Mouse (Mus musculus) 3134 (cell line): Measurements from ENCODE around the gene Hist1h2ae.
"Not testable (repeated sequence)": the region's sequence is repeated elsewhere in the genome, so short reads cannot be mapped to it uniquely, and the experiment has no call there.

Experiments
- DNase-seq: peaks from one replicate; pipeline ENCODE4 v3.0.0-alpha.2; 2011; ENCODE audit warnings: low spot score; ENCODE audit not compliant: insufficient read length; ENCODE audit errors: extremely low read depth

Hist1h2ae gene

DNA sequence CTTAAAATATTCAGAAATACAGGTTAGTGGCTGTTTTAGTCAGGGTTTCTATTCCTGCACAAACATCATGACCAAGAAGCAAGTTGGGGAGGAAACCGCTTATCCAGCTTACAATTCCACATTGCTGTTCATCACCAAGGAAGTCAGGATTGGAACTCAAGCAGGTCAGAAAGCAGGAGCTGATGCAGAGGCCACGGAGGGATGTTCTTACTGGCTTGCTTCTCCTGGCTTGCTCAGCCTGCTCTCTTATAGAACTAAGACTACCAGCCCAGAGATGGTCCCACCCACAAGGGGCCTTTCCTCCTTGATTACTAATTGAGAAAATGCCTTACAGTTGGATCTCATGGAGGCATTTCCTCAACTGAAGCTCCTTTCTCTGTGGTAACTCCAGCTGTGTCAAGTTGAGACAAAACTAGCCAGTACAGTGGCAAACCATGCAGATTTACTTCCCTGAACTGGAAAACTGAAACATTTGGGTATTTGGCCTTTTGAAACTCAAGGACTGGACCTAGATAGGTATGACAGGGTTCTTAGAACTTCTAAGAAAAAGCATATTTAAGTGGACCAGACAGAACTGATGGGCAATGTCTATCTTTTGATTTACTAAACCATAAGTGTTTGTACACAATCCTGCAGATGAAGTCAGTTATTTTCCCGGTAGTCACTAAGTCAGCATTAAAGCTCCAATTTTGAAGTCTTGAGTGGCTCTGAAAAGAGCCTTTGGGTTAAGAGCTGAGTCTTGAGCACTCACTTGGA, 28.6 kb downstream of the Hist1h2ae start:
- DNase-seq = peak; percentile 69

DNA sequence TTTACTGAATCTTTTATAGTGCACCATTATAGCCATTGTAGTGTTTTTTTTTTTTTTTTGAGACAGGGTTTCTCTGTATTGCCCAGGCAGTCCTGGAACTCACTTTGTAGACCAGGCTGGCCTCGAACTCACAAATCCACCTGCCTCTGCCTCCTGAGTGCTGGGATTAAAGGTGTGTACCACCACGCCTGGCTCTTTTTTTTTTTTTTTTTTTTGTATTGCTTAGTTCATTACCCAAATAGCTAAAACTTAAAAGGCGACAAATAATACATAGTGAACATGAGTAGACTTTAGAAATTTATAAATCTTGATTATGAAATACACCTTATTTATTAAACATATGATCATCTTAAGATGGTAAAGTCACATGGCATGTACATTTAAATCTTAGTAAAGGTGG, 29.5 kb downstream of the Hist1h2ae start:
- no peak for DNase-seq

DNA sequence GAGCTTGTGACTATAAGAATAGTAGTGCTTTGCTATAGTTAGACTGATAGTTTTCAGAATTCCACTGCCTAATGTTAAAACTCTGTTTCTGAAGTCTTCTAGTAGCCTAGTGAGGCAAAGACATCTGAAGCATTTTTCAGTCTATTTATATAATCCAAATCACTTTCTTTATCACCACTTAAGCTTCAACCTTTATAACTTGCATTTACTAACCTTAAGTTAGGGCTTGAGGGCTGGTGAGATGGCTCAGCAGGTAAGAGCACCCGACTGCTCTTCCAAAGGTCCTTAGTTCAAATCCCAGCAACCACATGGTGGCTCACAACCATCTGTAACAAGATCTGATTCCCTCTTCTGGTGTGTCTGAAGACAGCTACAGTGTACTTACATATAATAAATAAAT, 31.2 kb downstream of the Hist1h2ae start:
- DNase-seq = not testable (repeated sequence)

DNA sequence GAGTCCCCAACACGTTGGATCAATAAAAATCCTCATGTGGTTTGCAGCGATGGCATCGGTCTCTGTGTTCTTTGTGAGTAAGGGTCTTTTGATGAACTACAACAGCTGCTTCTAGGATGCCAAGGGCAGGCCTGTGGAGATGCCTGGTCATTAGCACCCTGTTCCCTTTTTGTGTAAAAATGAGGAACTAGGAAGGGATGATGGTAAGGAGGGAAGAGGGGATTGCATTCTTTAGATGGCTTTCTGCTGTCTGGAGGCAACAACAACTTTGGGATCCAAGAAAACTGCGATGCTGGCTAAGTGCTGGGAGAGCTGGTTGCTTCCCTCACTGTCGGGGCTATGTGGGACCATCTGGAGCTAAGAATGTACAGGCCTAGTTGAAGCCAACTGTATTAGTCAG, 32.8 kb downstream of the Hist1h2ae start:
- DNase-seq = no peak

DNA sequence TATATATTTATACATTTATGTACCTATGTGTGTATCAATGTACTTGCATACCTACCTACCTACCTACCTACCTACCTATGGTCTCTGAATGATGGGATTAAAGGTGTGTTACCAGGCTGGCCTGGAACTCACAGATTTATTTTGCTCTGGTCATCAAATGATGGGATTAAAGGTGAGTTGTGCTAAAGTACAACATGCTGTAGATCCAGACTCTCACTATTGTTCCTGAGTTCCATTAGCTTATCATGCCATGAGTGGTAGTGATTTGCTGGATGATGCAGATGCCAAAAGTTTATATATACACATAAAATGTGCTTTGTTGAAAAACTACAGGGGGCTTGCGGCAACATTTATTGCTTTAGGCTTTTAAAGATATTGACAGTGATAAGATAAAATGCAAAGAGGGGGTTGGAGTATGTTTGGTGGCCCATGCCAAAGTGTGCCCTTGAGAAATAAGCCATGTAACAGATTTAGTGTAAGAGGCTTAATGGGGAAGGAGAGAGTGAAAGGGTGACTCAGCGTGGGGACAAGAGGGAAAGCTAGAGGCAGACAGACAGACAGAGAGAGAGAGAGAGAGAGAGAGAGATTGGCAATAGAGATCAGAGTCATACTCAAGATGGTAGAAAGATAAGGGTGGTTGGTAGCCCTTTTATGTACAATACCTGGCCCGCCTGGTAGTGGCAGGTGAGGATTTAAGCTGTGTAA, 33.9 kb downstream of the Hist1h2ae start:
- DNase-seq = no peak

DNA sequence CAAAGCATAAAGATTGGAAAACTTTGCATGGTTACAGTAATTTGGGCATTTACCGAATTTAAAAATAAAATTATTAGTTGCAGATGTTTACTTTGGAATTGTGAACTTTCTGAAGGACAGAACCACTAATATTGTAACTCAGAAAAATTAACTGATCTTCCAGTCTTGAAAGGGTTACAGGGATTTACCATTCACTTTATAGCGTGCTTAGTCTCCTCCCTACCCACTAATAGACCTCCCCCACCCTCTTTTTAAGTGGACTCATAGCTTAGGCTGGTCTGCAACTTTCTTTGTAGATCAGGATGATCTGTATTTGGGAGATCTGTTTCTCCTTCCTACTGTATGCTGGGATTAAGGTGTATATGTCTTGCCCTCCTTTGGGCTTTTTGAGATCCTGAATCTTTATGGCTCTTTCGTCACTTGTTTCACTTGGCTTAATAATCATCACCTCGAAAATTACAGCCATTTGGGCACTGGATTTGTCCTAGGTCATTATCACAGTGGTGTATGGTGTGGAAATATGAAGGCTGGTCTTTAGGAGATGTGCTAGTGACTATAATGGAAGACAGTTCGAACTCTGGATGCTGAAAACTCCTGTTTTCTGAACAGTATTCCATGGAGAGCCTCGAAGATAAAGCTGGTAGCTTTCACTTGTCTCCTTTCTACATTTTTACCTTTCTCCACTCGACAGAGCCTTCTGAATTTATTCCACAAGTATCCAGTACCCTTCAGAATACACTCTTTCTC, 34.8 kb downstream of the Hist1h2ae start:
- DNase-seq = no peak

DNA sequence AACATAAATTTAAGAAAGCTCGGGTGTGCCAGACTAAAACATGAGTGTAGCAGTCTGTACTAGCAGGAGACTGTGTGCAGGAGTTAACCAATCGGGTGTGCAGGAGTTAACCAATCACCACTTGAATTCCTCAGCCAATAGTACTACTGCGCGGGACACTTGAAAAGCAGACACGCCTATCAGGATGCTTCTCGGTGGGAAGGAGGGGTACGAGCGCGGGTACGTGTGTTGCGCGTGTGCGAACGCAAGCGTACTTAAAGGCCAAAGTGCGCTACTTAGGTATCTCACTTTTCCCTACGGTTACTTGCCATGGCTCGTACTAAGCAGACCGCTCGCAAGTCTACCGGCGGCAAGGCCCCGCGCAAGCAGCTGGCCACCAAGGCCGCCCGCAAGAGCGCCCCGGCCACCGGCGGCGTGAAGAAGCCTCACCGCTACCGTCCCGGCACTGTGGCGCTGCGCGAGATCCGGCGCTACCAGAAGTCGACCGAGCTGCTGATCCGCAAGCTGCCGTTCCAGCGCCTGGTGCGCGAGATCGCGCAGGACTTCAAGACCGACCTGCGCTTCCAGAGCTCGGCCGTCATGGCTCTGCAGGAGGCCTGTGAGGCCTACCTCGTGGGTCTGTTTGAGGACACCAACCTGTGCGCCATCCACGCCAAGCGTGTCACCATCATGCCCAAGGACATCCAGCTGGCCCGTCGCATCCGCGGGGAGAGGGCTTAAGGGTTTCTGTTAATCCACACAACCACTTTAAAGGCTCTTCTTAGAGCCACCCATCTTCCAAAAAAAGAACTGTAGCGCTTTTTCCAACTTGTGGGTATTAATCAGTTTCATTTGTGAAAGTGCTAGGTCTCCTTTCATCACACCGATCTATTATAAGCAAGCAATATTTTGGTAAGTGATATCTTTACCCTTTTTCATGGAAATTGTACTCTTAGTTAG, 35.6 kb downstream of the Hist1h2ae start, which contains the start of gene Hist1h3g:
Gene Hist1h3g (plus strand): TSS at position 286 of the 939 bp plus-strand sequence.
- peak; percentile 95 for DNase-seq

DNA sequence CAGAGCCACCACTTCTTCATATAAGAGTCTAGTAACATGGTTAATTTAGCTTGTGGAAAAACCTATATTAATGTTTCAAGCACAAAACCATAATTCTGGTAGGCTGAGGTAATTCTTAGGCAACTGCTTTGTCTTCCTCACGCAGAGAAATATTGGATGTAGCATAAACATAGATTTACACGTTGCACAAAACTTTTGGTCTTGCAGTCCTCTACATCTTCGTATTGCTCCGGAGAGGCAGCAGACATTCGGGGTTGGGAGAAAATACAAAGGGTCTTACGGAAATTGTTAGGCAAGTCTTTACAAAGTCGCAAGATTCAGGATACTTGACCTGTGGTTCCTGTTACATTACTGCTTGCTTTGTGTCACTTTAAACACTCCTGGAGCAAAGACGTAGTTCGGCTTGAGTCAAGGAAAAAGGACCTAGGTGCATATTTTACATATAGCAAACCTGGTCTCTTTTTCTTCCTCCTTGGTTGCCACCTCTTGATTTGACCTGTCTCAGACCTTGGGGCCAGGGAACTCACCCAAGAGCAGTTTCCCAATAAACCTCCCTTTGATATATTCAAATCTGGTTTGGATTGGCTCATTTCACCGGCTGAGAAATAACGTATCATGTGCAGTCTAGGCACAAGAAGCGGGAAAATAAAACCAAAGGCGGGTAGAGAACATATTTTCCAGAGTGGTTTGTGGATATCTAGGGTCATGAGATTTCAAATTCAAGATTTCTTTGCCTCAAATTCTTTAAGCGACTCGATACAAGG, 36.5 kb downstream of the Hist1h2ae start:
- DNase-seq = no peak

DNA sequence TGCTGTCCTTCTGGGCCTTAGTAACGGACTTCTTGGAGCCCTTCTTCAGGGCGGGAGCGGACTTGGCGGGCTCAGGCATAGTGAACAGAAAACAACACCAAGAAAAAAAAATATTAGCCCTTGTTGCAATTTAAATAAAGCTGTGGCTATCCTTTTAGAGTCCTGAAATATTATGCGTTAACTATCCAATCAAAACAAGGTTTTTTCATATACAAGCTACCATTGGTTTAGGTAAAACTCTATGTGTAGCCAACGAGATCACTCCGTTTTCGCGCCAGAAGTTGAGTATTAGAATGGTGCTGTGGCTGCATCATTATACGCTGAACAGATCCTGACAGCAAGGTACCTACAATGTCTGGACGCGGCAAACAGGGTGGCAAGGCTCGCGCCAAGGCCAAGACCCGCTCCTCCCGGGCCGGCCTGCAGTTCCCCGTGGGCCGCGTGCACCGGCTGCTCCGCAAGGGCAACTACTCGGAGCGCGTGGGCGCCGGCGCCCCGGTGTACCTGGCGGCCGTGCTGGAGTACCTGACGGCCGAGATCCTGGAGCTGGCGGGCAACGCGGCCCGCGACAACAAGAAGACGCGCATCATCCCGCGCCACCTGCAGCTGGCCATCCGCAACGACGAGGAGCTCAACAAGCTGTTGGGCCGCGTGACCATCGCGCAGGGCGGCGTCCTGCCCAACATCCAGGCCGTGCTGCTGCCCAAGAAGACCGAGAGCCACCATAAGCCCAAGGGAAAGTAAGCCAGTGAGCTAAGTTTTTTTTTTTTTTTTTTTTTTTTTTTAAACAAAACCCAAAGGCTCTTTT, 37.3 kb downstream of the Hist1h2ae start, which contains the start of gene Hist1h2af:
Gene Hist1h2af (plus strand): TSS at position 347 of the 808 bp plus-strand sequence.
- peak; percentile 85 for DNase-seq

DNA sequence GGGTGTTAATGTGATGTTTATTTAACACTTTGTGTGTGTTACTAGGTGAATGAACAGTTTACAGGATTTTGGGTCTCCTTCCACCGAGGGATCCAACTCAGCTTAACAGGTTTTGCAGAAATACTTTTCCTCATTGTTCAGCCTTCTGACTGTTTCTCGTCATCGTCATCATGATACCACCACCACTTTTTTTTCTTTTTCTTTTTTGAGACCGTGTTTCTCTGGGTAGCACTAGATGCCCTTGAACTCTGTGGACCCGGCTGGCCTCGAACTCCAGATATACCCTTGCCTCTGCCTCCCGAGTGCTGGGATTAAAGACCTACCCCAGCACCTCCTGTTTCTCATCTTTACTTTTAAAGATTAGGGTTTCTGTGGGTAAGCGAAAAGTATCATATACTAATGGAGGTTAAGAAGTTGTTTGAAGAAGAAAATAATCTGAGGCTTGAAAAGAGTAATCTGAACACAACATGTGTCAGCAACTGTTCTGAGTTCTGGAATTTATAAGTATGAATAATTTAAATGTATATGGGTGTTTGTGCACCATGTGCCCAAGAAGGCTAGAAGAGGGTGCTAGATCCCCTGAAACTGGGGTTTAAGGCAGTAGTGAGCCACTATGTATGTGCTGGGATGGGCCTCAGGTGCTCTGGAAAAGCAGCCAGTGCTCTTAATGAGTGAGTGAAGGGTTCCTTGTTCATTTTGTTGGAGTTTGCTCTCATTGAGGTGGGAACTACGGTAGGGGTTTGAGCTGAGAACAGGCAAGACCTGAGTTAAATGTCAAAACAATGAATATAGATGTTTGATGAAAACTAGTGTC, 38.6 kb downstream of the Hist1h2ae start:
- DNase-seq = no peak

DNA sequence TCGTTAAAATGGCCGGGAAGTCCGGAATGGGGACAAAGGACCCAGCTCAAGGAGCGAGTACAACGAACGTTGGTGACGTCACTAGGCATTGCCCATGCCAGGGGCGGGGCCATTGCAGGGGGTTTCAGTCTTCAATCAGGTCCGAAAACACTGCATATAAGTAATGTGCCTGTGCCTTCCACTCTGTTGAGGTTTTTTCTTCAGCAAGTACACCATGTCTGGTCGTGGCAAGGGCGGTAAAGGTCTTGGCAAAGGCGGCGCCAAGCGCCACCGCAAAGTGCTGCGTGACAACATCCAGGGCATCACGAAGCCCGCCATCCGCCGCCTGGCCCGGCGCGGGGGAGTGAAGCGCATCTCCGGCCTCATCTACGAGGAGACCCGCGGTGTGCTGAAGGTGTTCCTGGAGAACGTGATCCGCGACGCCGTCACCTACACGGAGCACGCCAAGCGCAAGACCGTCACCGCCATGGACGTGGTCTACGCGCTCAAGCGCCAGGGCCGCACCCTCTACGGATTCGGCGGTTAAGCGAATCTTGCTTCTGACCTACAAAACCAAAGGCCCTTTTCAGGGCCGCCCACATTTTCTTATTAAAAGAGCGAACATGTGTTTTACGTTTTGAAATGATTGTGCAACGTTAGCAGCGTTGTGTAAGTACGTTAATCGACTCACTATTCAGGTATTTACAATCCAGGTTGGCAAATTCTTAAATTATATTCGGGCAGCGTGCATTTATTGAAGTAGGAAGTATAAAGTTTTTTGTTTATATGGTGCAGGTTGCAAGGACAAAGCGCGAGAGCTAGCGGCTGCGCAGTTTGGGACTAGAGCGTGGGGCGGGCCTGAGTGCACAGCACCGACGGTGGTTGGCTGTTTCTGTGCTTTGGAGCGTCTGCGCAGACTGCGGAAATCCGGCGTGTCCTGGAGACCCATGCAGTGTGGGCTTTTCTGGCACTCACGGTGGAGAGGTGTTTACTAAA, 39.8 kb downstream of the Hist1h2ae start, which contains the start of gene Hist1h4h:
Gene Hist1h4h (plus strand): TSS at position 150 of the 975 bp plus-strand sequence.
- peak; percentile 95 for DNase-seq

DNA sequence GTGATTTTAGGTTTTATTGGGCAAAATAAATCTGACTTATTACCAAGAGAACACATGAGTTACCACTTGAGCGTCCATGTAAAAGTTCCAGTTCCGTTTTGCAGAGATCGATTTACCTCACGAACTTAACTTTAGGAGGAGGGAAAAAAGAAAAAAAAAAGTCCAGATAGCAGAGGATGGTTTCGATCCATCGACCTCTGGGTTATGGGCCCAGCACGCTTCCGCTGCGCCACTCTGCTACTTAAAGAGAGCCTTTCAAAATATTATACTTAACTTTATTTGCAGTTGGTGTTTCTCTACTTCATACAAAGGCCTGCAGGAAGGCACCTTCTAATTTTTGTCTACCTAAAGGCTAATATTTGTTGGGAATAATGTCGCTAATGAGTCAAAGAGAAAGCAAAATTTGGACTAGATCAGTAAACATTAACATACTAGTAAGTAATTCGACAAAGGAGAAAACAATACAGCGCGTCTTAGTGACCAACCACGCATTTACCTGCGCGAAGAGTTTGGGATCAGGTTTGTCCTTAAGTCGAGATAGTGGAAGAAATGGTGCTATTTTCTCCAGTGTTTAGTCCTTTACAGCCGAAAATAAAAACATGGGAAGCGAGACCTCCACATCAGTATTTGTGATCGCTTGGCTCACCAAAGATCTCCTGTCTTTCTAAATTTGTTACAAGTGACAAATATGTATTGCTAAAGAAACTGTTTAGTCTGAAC, 40.7 kb downstream of the Hist1h2ae start:
- DNase-seq = peak; percentile 70

DNA sequence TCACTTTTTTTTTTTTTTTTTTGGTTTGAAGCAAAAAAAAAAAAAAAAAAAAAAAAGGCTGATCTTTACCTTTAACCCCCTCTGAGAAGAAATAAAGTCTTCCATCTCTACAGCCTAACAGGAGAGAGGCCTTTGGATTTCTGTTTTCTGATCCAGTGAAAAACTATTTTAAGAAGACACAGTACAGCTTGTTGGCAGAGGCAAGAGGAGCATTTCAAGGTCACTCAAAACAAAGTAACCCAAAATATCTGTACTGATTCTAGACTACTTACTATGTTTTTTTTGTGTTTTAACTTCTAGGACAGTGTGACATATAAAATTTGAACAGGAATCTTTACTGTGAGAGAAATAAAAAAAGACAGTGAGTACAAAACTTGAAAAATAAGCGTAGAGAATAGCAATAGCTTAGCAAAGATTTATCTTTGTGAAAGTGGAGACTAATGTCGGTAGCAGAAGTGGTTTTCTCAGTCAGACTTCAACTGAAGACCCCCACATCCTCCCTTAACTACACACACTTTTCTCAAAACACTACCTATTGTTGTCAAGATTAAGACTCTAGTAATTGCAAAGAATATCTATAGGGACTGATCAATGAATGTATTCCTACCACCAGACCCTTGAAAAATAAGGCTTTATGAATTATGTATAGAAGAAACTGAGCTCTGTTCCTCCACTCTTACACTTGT, 41.4 kb downstream of the Hist1h2ae start:
- DNase-seq = no peak

DNA sequence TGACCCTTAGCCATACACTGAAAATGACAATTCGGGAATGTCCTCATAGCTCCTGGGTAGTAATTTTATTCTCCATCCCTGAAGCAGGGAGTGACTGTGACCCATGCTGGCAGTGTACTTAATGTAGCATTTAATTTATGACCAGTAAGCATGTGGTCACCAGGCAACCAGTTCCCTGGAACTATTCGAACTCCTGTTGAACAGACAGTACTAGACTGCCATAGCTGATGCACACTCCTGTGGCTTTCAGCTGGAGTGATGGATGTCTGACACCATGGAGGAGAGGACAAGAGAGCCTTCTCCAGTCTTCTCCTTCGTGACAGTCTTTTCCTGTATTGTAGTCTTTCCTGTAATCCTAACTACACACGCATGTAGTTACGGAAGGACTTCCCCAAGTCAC, 42.0 kb downstream of the Hist1h2ae start:
- DNase-seq = no peak

DNA sequence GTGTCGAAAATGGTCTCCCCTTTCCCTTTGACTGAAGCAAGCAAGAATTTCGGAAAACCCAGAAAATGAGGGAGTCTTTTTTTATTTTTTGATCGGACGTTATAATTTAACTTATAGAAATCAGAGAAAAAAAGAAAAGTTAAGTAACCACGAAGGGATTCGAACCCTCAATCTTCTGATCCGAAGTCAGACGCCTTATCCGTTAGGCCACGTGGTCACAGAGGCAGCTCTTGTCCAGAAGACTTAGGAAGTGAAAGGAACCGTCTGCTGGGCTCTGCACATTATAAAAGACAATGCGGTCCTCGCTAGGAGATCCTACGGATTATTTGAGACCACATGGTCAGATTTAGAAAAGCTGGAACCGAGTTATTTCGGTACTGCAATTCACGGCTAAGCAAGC, 44.7 kb downstream of the Hist1h2ae start:
- peak; percentile 51 for DNase-seq
